Mouse (Mus musculus) heart, adult 2 months (tissue): Measurements from ENCODE around the gene Kdm6b. TPM values are rescaled to one million over a fixed set of nuclear protein-coding genes. Genes with fewer than 3 reads are reported as not detected.

ENCODE experiments used
- DNase-seq, 2 experiments: peaks; one replicate each; pipeline ENCODE4 v3.0.0; 2021
- H3K27ac ChIP-seq: fragments of 200-600 bp; 2 replicates; pipeline ENCODE4 v1.8.1; 2022
- H3K27me3 ChIP-seq: fragments of 200-500 bp; 2 replicates; pipeline ENCODE4 v1.6.1; 2012; ENCODE audit warnings: mild to moderate bottlenecking, low read length, inconsistent platforms, mixed read lengths; ENCODE audit not compliant: control insufficient read depth, insufficient read depth
- H3K36me3 ChIP-seq: fragments of 200-500 bp; 2 replicates; pipeline ENCODE4 v1.6.1; 2012; ENCODE audit warnings: low read length, inconsistent platforms; ENCODE audit not compliant: control insufficient read depth, insufficient read depth
- H3K4me1 ChIP-seq: fragments of 200-500 bp; 2 replicates; pipeline ENCODE4 v1.6.1; 2011; ENCODE audit warnings: low read length; ENCODE audit not compliant: control insufficient read depth, insufficient read depth
- H3K4me3 ChIP-seq: fragments of 200-600 bp; 2 replicates; pipeline ENCODE4 v1.8.1; 2022
- H3K79me2 ChIP-seq: fragments of 200-500 bp; replicated peaks from 2 replicates; pipeline ENCODE4 v1.6.1; 2012; ENCODE audit warnings: mild to moderate bottlenecking, inconsistent platforms, low read length, moderate library complexity, mixed read lengths; ENCODE audit not compliant: control insufficient read depth, insufficient read depth
- H3K9ac ChIP-seq: fragments of 200-500 bp; 2 replicates; pipeline ENCODE4 v1.6.1; 2012; ENCODE audit warnings: low read depth, mild to moderate bottlenecking, control low read depth, inconsistent platforms, low read length, mixed read lengths
- CTCF ChIP-seq: fragments of 200-600 bp; IDR thresholded peaks from 2 replicates; pipeline ENCODE4 v1.8.1; 2022; ENCODE audit warnings: antibody characterized with exemption, mild to moderate bottlenecking, moderate library complexity
- EP300 ChIP-seq: fragments of 200-500 bp; IDR thresholded peaks from 2 replicates; pipeline ENCODE4 v1.6.1; 2011; ENCODE audit warnings: low read depth, low read length, control low read depth; ENCODE audit not compliant: insufficient read depth
- POLR2A ChIP-seq: fragments of 200-500 bp; IDR thresholded peaks from 2 replicates; pipeline ENCODE4 v1.6.1; 2011; ENCODE audit warnings: mild to moderate bottlenecking, low read depth, low read length, control low read depth; ENCODE audit not compliant: insufficient read depth
- WGBS: fragments of 180-500 bp; shearing (Covaris S2); methylation state at CpG from one replicate; pipeline ENCODE4 v1.1.7; 2018; 5-methylcytosine and 5-hydroxymethylcytosine counted together
- intact Hi-C: fragments of 180-260 bp; cut with DNase I; formaldehyde crosslinking; loops from one replicate; pipeline ENCODE4 v1.15.1; 2025
- polyA plus RNA-seq: library from polyadenylated mRNA; depleted of rRNA; stranded (reverse); fragments of >200 nt; gene quantifications from 2 replicates; pipeline ENCODE4 v1.2.3, GENCODE M21; 2012
- total RNA-seq, 2 experiments: library from RNA; stranded (reverse); gene quantifications; 2 replicates each; pipeline ENCODE4 v1.2.3; 2021

Kdm6b gene
- total and polyA plus RNA-seq, 3 experiments: 8.6 to 27.8 (median 19.7) TPM

DNA sequence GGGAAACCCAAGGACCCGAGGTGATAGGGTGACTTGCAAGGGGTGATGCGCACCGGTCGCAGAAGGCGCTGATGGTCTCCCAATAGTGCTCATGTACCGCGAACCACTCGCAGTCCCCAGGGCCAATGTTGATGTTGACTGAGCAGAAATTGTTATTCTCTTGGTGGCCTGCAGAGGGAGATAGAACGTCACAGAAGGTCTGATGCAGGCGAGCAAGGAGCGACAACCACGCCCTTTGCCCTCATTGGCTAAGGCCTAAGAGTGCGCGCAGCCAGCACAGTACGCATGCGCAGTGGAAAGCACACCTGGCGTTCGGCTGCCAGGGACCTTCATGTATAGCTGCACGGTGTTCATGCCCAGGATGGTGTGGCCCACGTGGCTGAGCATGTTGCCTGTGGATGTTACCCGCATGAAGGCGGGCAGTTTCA lies 12.3 kb downstream of the Kdm6b start:
- no peak overlapping the region for H3K4me3 ChIP-seq
- no peaks in the 10 kb centered on the region for H3K36me3 ChIP-seq
- peak overlapping the region; percentile 42 for H3K27ac ChIP-seq
- TF ChIP-seq CTCF (peak; percentile 94), POLR2A (peak; percentile 64; the same call in 1 of the 2 replicates), EP300 (peak; percentile 100)
- H3K79me2 ChIP-seq: no peaks in the 10 kb centered on the region
- 17% methylated on average over 22 of the region's 22 CpGs for WGBS
- DNase-seq: peak; percentile 82 to 89
- H3K9ac ChIP-seq: no peak overlapping the region
- intact Hi-C loops: loop anchor here (1.0 to 10.0 kb wide), 4 partner anchors 18 to 296 kb away; no protein-coding TSS in a partner anchor
- H3K4me1 ChIP-seq: peaks cover 3% of the 10 kb centered on the region
- H3K27me3 ChIP-seq: no peaks in the 10 kb centered on the region

DNA sequence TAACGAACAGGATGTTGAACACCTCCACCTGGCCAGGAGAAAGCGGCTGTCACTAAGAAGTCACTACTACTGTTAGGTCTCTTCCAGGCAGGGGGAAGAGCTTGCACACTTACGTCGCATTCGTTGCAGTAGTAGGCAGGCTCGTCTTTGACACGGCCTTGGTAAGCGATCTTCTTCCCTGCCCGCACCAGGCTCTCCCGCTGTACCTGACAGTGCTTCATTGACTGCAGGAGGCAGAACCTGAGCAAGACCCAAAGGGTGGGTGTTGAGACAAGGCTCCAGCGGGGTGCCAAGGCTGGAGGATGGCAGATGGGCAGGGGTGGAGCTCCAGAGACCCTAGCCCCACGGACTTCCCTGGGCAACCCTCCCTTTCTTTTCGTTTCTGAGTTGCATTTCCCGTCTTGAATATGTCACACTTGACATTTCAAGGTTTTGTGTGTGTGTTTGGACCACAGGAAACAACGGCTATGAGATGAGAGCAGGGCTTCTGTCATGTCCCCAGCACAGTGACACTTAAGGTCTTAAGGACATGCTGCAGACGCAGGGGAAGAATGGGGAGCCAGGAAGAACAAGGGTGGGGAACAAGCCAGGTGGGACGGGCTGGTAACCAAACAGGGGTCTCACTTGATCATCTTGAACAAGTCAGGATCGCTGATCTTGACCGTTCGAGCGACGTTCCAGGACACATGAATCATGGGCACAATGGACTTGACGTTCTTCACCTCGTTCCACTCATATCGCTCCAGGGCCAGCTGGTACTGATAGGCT lies 13.2 kb downstream of the Kdm6b start:
- TF ChIP-seq POLR2A: no peak
- no peak for TF ChIP-seq EP300
- TF ChIP-seq CTCF: no peak
- H3K27me3 ChIP-seq: no peaks in the 10 kb centered on the region
- peak overlapping the region; percentile 100 for H3K27ac ChIP-seq
- H3K9ac ChIP-seq: peak overlapping the region; percentile 23; the same call in 1 of the 2 replicates
- intact Hi-C loops: loop anchor here (10.0 kb wide), 1 partner anchor 295 kb away; no protein-coding TSS in a partner anchor
- H3K79me2 ChIP-seq: no peaks in the 10 kb centered on the region
- H3K4me1 ChIP-seq: peaks cover 3% of the 10 kb centered on the region
- WGBS: 81% methylated on average over 25 of the region's 25 CpGs
- H3K36me3 ChIP-seq: no peaks in the 10 kb centered on the region
- H3K4me3 ChIP-seq: no peak overlapping the region
- peak in 1 of 2 experiments; percentile 6 for DNase-seq

DNA sequence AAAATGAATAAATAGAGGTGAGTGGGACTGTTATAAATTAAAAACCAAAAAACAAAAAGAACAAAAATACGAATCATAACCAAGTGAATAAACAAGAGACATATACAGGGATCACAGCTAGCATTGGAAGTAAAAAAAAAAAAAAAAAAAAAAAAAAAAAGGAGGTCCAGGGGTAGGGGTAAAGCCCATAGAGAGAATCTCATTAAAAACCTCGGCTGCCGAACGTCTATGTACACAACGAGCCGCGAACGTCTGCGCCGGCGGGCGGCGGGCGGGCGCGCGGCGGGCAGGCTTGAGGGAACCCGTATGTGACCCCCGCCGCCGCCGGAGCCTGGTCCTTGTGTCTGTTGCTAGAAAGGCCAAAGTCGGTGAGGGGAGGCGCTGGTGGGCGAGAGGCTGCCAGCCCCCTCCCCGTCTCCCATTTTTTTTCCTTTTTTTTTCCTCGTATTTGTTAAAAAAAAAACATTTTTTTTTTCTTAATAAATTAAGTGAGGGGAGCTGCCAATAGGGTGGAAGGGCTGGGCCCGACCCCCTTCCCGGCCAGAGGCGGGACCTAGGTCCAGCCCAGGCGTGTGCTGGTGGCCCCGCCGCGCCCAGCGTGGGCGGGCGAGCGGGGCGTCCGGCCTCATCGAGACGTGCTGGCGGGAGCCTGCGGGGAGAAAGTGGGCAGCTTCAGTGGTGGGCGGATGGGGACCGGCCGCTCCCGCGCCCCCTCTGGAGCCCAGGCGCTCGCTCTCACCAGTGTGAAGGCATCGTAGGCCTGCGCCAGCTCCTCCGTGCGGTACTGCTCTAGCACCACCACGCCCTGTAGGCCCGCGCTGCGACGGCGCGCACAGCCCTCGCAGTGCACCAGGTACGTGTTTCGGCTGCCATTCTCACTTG lies 14.0 kb downstream of the Kdm6b start:
- intact Hi-C loops: loop anchor here (5.0 to 10.0 kb wide), 2 partner anchors 178 to 295 kb away; no protein-coding TSS in a partner anchor
- Histone ChIP-seq H3K36me3 (no peaks in the 10 kb centered on the region), H3K27ac (peak overlapping the region; percentile 100), H3K79me2 (no peaks in the 10 kb centered on the region), H3K4me1 (peaks cover 3% of the 10 kb centered on the region), H3K4me3 (peak overlapping the region; percentile 57), H3K9ac (peak overlapping the region; percentile 23; the same call in 1 of the 2 replicates), H3K27me3 (no peaks in the 10 kb centered on the region)
- WGBS: 45% methylated on average over 66 of the region's 66 CpGs
- peak; percentile 57 to 58 for DNase-seq
- TF ChIP-seq CTCF (no peak), POLR2A (no peak), EP300 (no peak)

DNA sequence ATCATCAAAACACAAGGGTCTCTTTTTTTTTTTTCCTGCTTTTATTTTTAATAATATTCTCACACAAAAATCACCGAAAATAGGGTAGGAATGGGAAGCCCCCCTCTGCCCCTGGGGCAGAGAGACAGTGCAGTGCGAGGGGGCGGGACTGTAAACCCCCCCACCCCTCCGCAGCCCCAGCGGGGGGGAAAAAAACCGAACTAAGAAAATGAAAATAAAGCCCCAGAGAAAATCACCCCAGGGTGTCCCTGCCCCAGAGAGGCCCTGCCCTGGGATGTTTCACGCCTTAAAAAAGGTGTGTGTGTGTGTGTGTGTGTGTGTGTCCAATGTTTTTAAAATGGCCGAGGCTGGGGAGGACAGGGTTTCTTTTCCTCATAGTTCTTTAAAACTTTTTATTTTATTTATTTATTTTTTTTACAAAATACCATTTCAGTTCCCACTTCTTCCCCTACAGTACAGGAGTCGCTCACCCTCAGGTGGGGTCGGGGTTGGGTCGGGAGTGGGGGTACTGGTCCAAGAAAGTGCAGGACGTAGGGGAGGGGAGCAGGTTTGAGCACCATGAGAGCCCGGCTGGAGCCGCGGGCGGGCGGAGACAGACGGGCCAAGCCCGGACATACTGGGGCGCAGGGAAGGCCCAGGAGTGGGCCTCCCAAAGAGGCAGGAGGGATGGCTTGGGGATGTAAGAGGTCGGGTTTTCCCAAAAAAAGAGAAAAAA lies 14.8 kb downstream of the Kdm6b start:
- Histone ChIP-seq H3K27ac (peak overlapping the region; percentile 100), H3K4me1 (peaks cover 3% of the 10 kb centered on the region), H3K36me3 (peaks cover 2% of the 10 kb centered on the region; the same call in 1 of the 2 replicates), H3K9ac (peak overlapping the region; percentile 93; the same call in 1 of the 2 replicates), H3K4me3 (peak overlapping the region; percentile 57), H3K27me3 (no peaks in the 10 kb centered on the region), H3K79me2 (no peaks in the 10 kb centered on the region)
- no peak for TF ChIP-seq EP300
- TF ChIP-seq POLR2A: no peak
- DNase-seq: peak; percentile 14 to 38
- intact Hi-C loops: loop anchor here (5.0 kb wide), 1 partner anchor 179 kb away; no protein-coding TSS in a partner anchor
- 32% methylated on average over 21 of the region's 21 CpGs for WGBS

DNA sequence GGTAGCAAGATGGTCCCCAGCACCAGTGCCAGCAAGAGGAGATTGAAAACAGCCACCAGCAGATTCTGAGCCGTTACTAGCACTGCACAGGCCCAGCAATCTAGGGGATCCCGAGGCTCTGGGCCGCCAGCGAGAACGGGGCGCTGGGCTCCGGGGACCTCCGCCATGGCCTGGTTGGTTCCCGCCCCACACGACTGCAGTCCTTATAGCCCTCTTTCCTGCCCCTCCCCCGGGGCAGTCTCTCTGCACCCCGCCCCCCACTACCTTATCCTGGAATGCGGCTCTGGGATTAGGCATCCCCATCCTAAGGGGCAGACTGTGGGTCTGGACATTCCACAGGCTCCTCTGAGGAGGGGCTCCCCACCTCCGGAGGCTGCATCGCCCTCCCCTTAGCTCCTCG lies 15.4 kb downstream of the Kdm6b start, which contains the start of gene Tmem88:
Tmem88 (minus strand) TSS at position 176 of the 400 bp plus-strand sequence.
- Histone ChIP-seq H3K9ac (peak within 1 kb of the TSS; percentile 93), H3K27me3 (no peaks in the 10 kb centered on the region), H3K79me2 (no peaks in the 10 kb centered on the region), H3K36me3 (peaks cover 2% of the 10 kb centered on the region; the same call in 1 of the 2 replicates), H3K4me3 (peak within 1 kb of the TSS; percentile 57), H3K27ac (peak within 1 kb of the TSS; percentile 100), H3K4me1 (peaks cover 3% of the 10 kb centered on the region)
- intact Hi-C loops: loop anchor here (5.0 kb wide), 1 partner anchor 179 kb away; no protein-coding TSS in a partner anchor
- peak; percentile 71; the same call in 1 of the 2 replicates for TF ChIP-seq EP300
- TF ChIP-seq POLR2A: peak; percentile 95
- no peak for TF ChIP-seq CTCF
- peak; percentile 73 to 80 for DNase-seq
- 15% methylated on average over 16 of the region's 16 CpGs for WGBS
